Mouse (Mus musculus): Measurements from ENCODE around the gene Cbarp. TPM values are rescaled to one million over a fixed set of nuclear protein-coding genes. Genes with fewer than 3 reads are reported as not detected.
A peak's percentile ranks its signal among the peaks of the same experiment; 100 is the strongest.

The Cbarp gene
- total and polyA plus RNA-seq, 3 experiments: 3.0 to 4.9 (median 3.9) TPM

GRCm38 (mm10) chr10:80138553-80139438 lies 1.8 kb downstream of the Cbarp start, which contains the start of gene Atp5d:
Gene Atp5d (plus strand): TSS chr10:80138632.
- DNase-seq: peak; percentile 78 to 80
- H3K27ac ChIP-seq: no peak within 1 kb of the TSS
- under 1% methylated on average over 89 of the region's 94 CpGs for WGBS

GRCm38 (mm10) chr10:80137626-80138552 lies 2.7 kb downstream of the Cbarp start:
- H3K27me3 ChIP-seq (ENCODE audit: control insufficient read depth, insufficient read depth, low read length): no peaks in the 10 kb centered on the region; the same call in 1 of the 2 replicates
- TF ChIP-seq EP300 (IDR thresholded peaks at IDR 0.05; ENCODE audit: insufficient read depth, low read depth, low read length): no peak
- no peak for TF ChIP-seq CTCF (IDR thresholded peaks at IDR 0.05)
- TF ChIP-seq POLR2A (IDR thresholded peaks at IDR 0.05; ENCODE audit: insufficient read depth, low read depth, low read length): no peak
- no peak overlapping the region; the same call in 1 of the 2 replicates for H3K4me3 ChIP-seq
- no peak for DNase-seq
- no peak overlapping the region for H3K9ac ChIP-seq (ENCODE audit: low read depth, low read length)
- WGBS: 11% methylated on average over 33 of the region's 33 CpGs
- intact Hi-C loops (cut with DNase I): no loop called here
- H3K27ac ChIP-seq: no peak overlapping the region
- H3K4me1 ChIP-seq (ENCODE audit: control insufficient read depth, insufficient read depth, low read length): peaks cover 9% of the 10 kb centered on the region
- H3K36me3 ChIP-seq (ENCODE audit: control insufficient read depth, insufficient read depth, low read length): no peaks in the 10 kb centered on the region
- H3K79me2 ChIP-seq (replicated peaks; ENCODE audit: control insufficient read depth, insufficient read depth, low read length): peaks cover 3% of the 10 kb centered on the region; the same call in 1 of the 2 replicates

More at GRCm38 (mm10) chr10:80138553-80139438, 1.8 kb downstream of the Cbarp start, which contains the start of gene Atp5d:
- Histone ChIP-seq H3K27me3 (ENCODE audit: control insufficient read depth, insufficient read depth, low read length) (no peaks in the 10 kb centered on the region; the same call in 1 of the 2 replicates), H3K36me3 (ENCODE audit: control insufficient read depth, insufficient read depth, low read length) (no peaks in the 10 kb centered on the region), H3K4me1 (ENCODE audit: control insufficient read depth, insufficient read depth, low read length) (peaks cover 7% of the 10 kb centered on the region), H3K9ac (ENCODE audit: low read depth, low read length) (peak within 1 kb of the TSS; percentile 74), H3K79me2 (replicated peaks; ENCODE audit: control insufficient read depth, insufficient read depth, low read length) (peaks cover 3% of the 10 kb centered on the region; the same call in 1 of the 2 replicates), H3K4me3 (peak within 1 kb of the TSS; percentile 65)
- intact Hi-C loops (cut with DNase I): no loop called here
- no peak for TF ChIP-seq EP300 (IDR thresholded peaks at IDR 0.05; ENCODE audit: insufficient read depth, low read depth, low read length)
- TF ChIP-seq CTCF (IDR thresholded peaks at IDR 0.05): no peak
- TF ChIP-seq POLR2A (IDR thresholded peaks at IDR 0.05; ENCODE audit: insufficient read depth, low read depth, low read length): no peak

GRCm38 (mm10) chr10:80136952-80137625 lies 3.5 kb downstream of the Cbarp start:
- intact Hi-C loops (cut with DNase I): no loop called here

GRCm38 (mm10) chr10:80136179-80136951 lies 4.3 kb downstream of the Cbarp start:
- H3K79me2 ChIP-seq (replicated peaks; ENCODE audit: control insufficient read depth, insufficient read depth, low read length): no peaks in the 10 kb centered on the region
- H3K4me1 ChIP-seq (ENCODE audit: control insufficient read depth, insufficient read depth, low read length): peaks cover 8% of the 10 kb centered on the region
- DNase-seq: no peak
- H3K4me3 ChIP-seq: no peak overlapping the region
- H3K27ac ChIP-seq: no peak overlapping the region
- no peak overlapping the region for H3K9ac ChIP-seq (ENCODE audit: low read depth, low read length)
- TF ChIP-seq CTCF (IDR thresholded peaks at IDR 0.05) (no peak), EP300 (IDR thresholded peaks at IDR 0.05; ENCODE audit: insufficient read depth, low read depth, low read length) (no peak), POLR2A (IDR thresholded peaks at IDR 0.05; ENCODE audit: insufficient read depth, low read depth, low read length) (no peak)
- no peaks in the 10 kb centered on the region for H3K36me3 ChIP-seq (ENCODE audit: control insufficient read depth, insufficient read depth, low read length)
- intact Hi-C loops (cut with DNase I): no loop called here
- H3K27me3 ChIP-seq (ENCODE audit: control insufficient read depth, insufficient read depth, low read length): no peaks in the 10 kb centered on the region; the same call in 1 of the 2 replicates
- WGBS: 45% methylated on average over 46 of the region's 49 CpGs

More at GRCm38 (mm10) chr10:80136952-80137625, 3.5 kb downstream of the Cbarp start:
- no peak overlapping the region for H3K27ac ChIP-seq
- no peaks in the 10 kb centered on the region for H3K79me2 ChIP-seq (replicated peaks; ENCODE audit: control insufficient read depth, insufficient read depth, low read length)
- peaks cover 8% of the 10 kb centered on the region for H3K4me1 ChIP-seq (ENCODE audit: control insufficient read depth, insufficient read depth, low read length)
- H3K36me3 ChIP-seq (ENCODE audit: control insufficient read depth, insufficient read depth, low read length): no peaks in the 10 kb centered on the region
- H3K4me3 ChIP-seq: no peak overlapping the region
- WGBS: 17% methylated on average over 29 of the region's 29 CpGs
- no peak for DNase-seq
- no peaks in the 10 kb centered on the region; the same call in 1 of the 2 replicates for H3K27me3 ChIP-seq (ENCODE audit: control insufficient read depth, insufficient read depth, low read length)
- H3K9ac ChIP-seq (ENCODE audit: low read depth, low read length): peak overlapping the region; percentile 10; the same call in 1 of the 2 replicates
- TF ChIP-seq POLR2A (IDR thresholded peaks at IDR 0.05; ENCODE audit: insufficient read depth, low read depth, low read length) (no peak), EP300 (IDR thresholded peaks at IDR 0.05; ENCODE audit: insufficient read depth, low read depth, low read length) (no peak), CTCF (IDR thresholded peaks at IDR 0.05) (no peak)

Measured in heart, adult 2 months (tissue).